21 mouse cellular contexts compared by ENCODE assay signal in genomic region chr7:126249146-126249545, GRCm38 (mm10). TPM values are rescaled to one million over a fixed set of nuclear protein-coding genes. Genes with fewer than 3 reads are reported as not detected.
DNase-seq lines count a peak whose midpoint lies in the region; ATAC-seq and TF ChIP-seq lines count a peak whose summit lies in the region.
"Had no signal": no experiment of that assay in that cellular context is flagged by ENCODE, and none has a peak within 500 bp of the region (broad histone marks: within the 10 kb centered on the region; RNA-seq: fewer than 3 reads in every experiment).

No protein-coding gene starts in this region.

- peak overlapping the region; percentile 65 for H3K9ac ChIP-seq in heart, embryonic 16.5 days (ENCODE audit: low read length)
- 0 out of 2 replicates have a peak overlapping the region, but pooled peaks have one; percentile 17 for H3K9ac ChIP-seq in limb, embryonic 15.5 days
- H3K9ac ChIP-seq: liver, embryonic 12.5 days had no signal

- H3K27me3 ChIP-seq in cerebellum, adult 2 months (ENCODE audit: control insufficient read depth, insufficient read depth, low read length) = no peaks in the 10 kb centered on the region
- peaks cover 34% of the 10 kb centered on the region; the same call in 1 of the 2 replicates for H3K27me3 ChIP-seq in heart, embryonic 10.5 days (ENCODE audit: insufficient read depth, poor library complexity, severe bottlenecking)
- H3K27me3 ChIP-seq in heart, embryonic 16.5 days (ENCODE audit: control insufficient read depth, insufficient read depth, low read length) = no peaks in the 10 kb centered on the region
- peaks cover 13% of the 10 kb centered on the region; the same call in 1 of the 2 replicates for H3K27me3 ChIP-seq in limb, embryonic 15.5 days

- H3K4me1 ChIP-seq in cerebellum, adult 2 months (ENCODE audit: control insufficient read depth, insufficient read depth, low read length) = peaks cover 22% of the 10 kb centered on the region
- peaks cover 49% of the 10 kb centered on the region for H3K4me1 ChIP-seq in heart, embryonic 10.5 days
- peaks cover 23% of the 10 kb centered on the region for H3K4me1 ChIP-seq in heart, embryonic 16.5 days (ENCODE audit: control insufficient read depth, insufficient read depth, low read length)
- H3K4me1 ChIP-seq in limb, embryonic 15.5 days = peaks cover 10% of the 10 kb centered on the region

- no peak for TF ChIP-seq POLR2A in cerebellum, adult 2 months (IDR thresholded peaks at IDR 0.05; ENCODE audit: borderline replicate concordance, insufficient read depth, low read length)

- 16% methylated on average over 5 of the region's 5 CpGs for WGBS in cerebellum, adult 2 months
- WGBS in heart, embryonic 10.5 days = 66% methylated on average over 5 of the region's 5 CpGs
- WGBS in heart, embryonic 16.5 days = 69% methylated on average over 5 of the region's 5 CpGs
- 70% methylated on average over 5 of the region's 5 CpGs for WGBS in limb, embryonic 15.5 days

- ATAC-seq in heart, embryonic 16.5 days (replicated peaks; ENCODE audit: extremely low read depth, insufficient read depth, low FRiP score) = no peak
- no peak for ATAC-seq in limb, embryonic 15.5 days (ENCODE audit: insufficient number of reproducible peaks, low FRiP score, low TSS enrichment, low read depth)
- ATAC-seq: forebrain, embryonic 14.5 days; intestine, embryonic 16.5 days; liver, embryonic 12.5 days had no signal

- no peak for TF ChIP-seq CTCF in cerebellum, adult 2 months (IDR thresholded peaks at IDR 0.05; ENCODE audit: borderline replicate concordance, insufficient read depth, low read depth, low read length)

- peak; percentile 43 to 60 for DNase-seq in cerebellum, adult 2 months
- DNase-seq in cerebellum, postnatal 14 days = no peak
- DNase-seq in heart, embryonic 10.5 days (ENCODE audit: low spot score) = peak; percentile 70
- DNase-seq in heart, adult 9 months (ENCODE audit: low spot score in 2 of 2) = no peak
- DNase-seq in heart, adult 8-10 months (ENCODE audit: low spot score) = no peak
- no peak for DNase-seq in lung, postnatal 25 days (ENCODE audit: low spot score)
- DNase-seq: adrenal gland, postnatal 10 days; gastrocnemius, postnatal 14 days; kidney, adult 9 months; kidney, postnatal 14 days; lung, adult 18-20 months; lung, postnatal 10 days; right cerebral cortex, postnatal 25 days; spleen, adult 18-20 months had no signal

- H3K4me2 ChIP-seq in heart, embryonic 16.5 days (ENCODE audit: low read depth, low read length) = peak overlapping the region; percentile 58
- H3K4me2 ChIP-seq in limb, embryonic 15.5 days = no peak overlapping the region
- H3K4me2 ChIP-seq: liver, embryonic 12.5 days; midbrain, embryonic 12.5 days had no signal

- H3K27ac ChIP-seq in cerebellum, adult 2 months (ENCODE audit: insufficient read depth, low read length) = peak overlapping the region; percentile 96
- H3K27ac ChIP-seq in heart, embryonic 10.5 days = peak overlapping the region; percentile 79; the same call in 1 of the 2 replicates
- no peak overlapping the region for H3K27ac ChIP-seq in heart, embryonic 16.5 days (ENCODE audit: low read length)
- no peak overlapping the region for H3K27ac ChIP-seq in limb, embryonic 15.5 days
- H3K27ac ChIP-seq: hindbrain, postnatal 0 days; liver, embryonic 12.5 days; midbrain, embryonic 12.5 days had no signal

- no peaks in the 10 kb centered on the region for H3K36me3 ChIP-seq in heart, embryonic 10.5 days
- H3K36me3 ChIP-seq in heart, embryonic 16.5 days (ENCODE audit: control insufficient read depth, insufficient read depth) = no peaks in the 10 kb centered on the region
- no peaks in the 10 kb centered on the region for H3K36me3 ChIP-seq in limb, embryonic 15.5 days
- H3K36me3 ChIP-seq: liver, embryonic 12.5 days; midbrain, embryonic 12.5 days had no signal

- H3K4me3 ChIP-seq in cerebellum, adult 2 months (replicated peaks; ENCODE audit: insufficient read depth, low read depth, low read length) = peak overlapping the region; percentile 68
- peak overlapping the region; percentile 50 for H3K4me3 ChIP-seq in heart, embryonic 10.5 days
- peak overlapping the region; percentile 54 for H3K4me3 ChIP-seq in heart, embryonic 16.5 days (ENCODE audit: low read length)
- H3K4me3 ChIP-seq in limb, embryonic 15.5 days = no peak overlapping the region
- H3K4me3 ChIP-seq: liver, embryonic 12.5 days; midbrain, embryonic 12.5 days had no signal

- no peaks in the 10 kb centered on the region for H3K9me3 ChIP-seq in heart, embryonic 10.5 days
- H3K9me3 ChIP-seq in heart, embryonic 16.5 days (replicated peaks; ENCODE audit: control insufficient read depth, low read length) = no peaks in the 10 kb centered on the region
- no peaks in the 10 kb centered on the region for H3K9me3 ChIP-seq in limb, embryonic 15.5 days
- H3K9me3 ChIP-seq: liver, embryonic 12.5 days; midbrain, embryonic 12.5 days had no signal

RNA-seq across cellular contexts. Expression of gene Sbk1, which starts 23.3 kb away (rescaled TPM):
- polyA plus RNA-seq in cerebellum, adult 2 months (2012; rRNA removed) = 227 and 282 TPM in 2 replicates
- 16.3 and 33.5 TPM in 2 replicates for polyA plus RNA-seq in heart, embryonic 10.5 days (2016; fragmentation: Nextera tagmentation; extraction: Ambion mirVana)
- 12.1 and 13.6 TPM in 2 replicates for polyA plus RNA-seq in heart, embryonic 16.5 days (2015; fragmentation: Nextera tagmentation; extraction: Ambion mirVana)
- total RNA-seq in heart, adult 8-10 months (2022) = 10 to 100 TPM; 73.6 to 99.4 (median 84.5) TPM
- polyA plus RNA-seq in limb, embryonic 15.5 days (2015; fragmentation: Nextera tagmentation; extraction: Ambion mirVana) = 23.0 and 29.0 TPM in 2 replicates

RNA-seq across cellular contexts. Expression of gene Xpo6, which starts 48.8 kb away (rescaled TPM):
- polyA plus RNA-seq in cerebellum, adult 2 months (2012; rRNA removed) = 154 and 162 TPM in 2 replicates
- 42.9 and 57.5 TPM in 2 replicates for polyA plus RNA-seq in heart, embryonic 10.5 days (2016; fragmentation: Nextera tagmentation; extraction: Ambion mirVana)
- 27.6 and 31.5 TPM in 2 replicates for polyA plus RNA-seq in heart, embryonic 16.5 days (2015; fragmentation: Nextera tagmentation; extraction: Ambion mirVana)
- total RNA-seq in heart, adult 8-10 months (2022) = 10 to 100 TPM; 12.3 to 22.8 (median 18.8) TPM
- polyA plus RNA-seq in limb, embryonic 15.5 days (2015; fragmentation: Nextera tagmentation; extraction: Ambion mirVana) = 34.3 and 43.7 TPM in 2 replicates

Comparison
In these comparisons a context has a peak if more than half of its experiments do, and no peak if none do; other contexts are left out.
1. DNase-seq: peak in cerebellum, adult 2 months (2 of 2) and heart, embryonic 10.5 days (single experiment); none in cerebellum, postnatal 14 days (0 of 2), heart, adult 9 months (0 of 2), heart, adult 8-10 months (single experiment) and lung, postnatal 25 days (single experiment).
2. H3K27ac ChIP-seq: peak in cerebellum, adult 2 months (single experiment) and heart, embryonic 10.5 days (single experiment); none in heart, embryonic 16.5 days (single experiment) and limb, embryonic 15.5 days (single experiment).